Mouse (Mus musculus): ENCODE results near the gene Lsamp. TPM values are rescaled to one million over a fixed set of nuclear protein-coding genes. Genes with fewer than 3 reads are reported as not detected.

Gene Lsamp
- polyA plus RNA-seq, 1 experiment from 2014 or later, result 0.20 TPM

- H3K4me2 ChIP-seq (replicated peaks; ENCODE audit: low read depth, low read length), result no peak overlapping the region
- 71% methylated on average over 6 of the region's 6 CpGs for whole genome bisulfite sequencing
- ATAC-seq (no peak), DNase-seq (ENCODE audit: low spot score) (no peak)
- no peak overlapping the region for H3K4me3 ChIP-seq (ENCODE audit: low read depth, low read length)
- TF ChIP-seq CTCF (IDR thresholded peaks at IDR 0.05) (no peak), EP300 (IDR thresholded peaks at IDR 0.05) (no peak)
- H3K4me1 ChIP-seq (ENCODE audit: insufficient read depth, low read depth, low read length), result no peaks in the 10 kb centered on the region
- no peaks in the 10 kb centered on the region for H3K27me3 ChIP-seq (replicated peaks; ENCODE audit: insufficient read depth, low read length)
- no peaks in the 10 kb centered on the region for H3K9me3 ChIP-seq (ENCODE audit: low read length)
- H3K9ac ChIP-seq (replicated peaks; ENCODE audit: low read depth), result no peak overlapping the region
- no peaks in the 10 kb centered on the region for H3K36me3 ChIP-seq (ENCODE audit: insufficient read depth, low read length)
- no peak overlapping the region for H3K27ac ChIP-seq (ENCODE audit: low read length)
Measured at GRCm38 (mm10) chr16:42149216-42149942, 2165.2 kb downstream of the Lsamp start.

- Histone ChIP-seq H3K4me2 (replicated peaks; ENCODE audit: low read depth, low read length) (peak overlapping the region; percentile 29), H3K27me3 (replicated peaks; ENCODE audit: insufficient read depth, low read length) (no peaks in the 10 kb centered on the region), H3K4me1 (ENCODE audit: insufficient read depth, low read depth, low read length) (no peaks in the 10 kb centered on the region), H3K27ac (ENCODE audit: low read length) (no peak overlapping the region), H3K9me3 (ENCODE audit: low read length) (no peaks in the 10 kb centered on the region), H3K4me3 (ENCODE audit: low read depth, low read length) (no peak overlapping the region), H3K36me3 (ENCODE audit: insufficient read depth, low read length) (no peaks in the 10 kb centered on the region), H3K9ac (replicated peaks; ENCODE audit: low read depth) (no peak overlapping the region)
- DNase-seq (ENCODE audit: low spot score) (peak; percentile 27), ATAC-seq (peak; percentile 16; the same call in 1 of the 2 replicates)
- TF ChIP-seq EP300 (IDR thresholded peaks at IDR 0.05) (no peak), CTCF (IDR thresholded peaks at IDR 0.05) (no peak)
- WGBS, result 10% methylated on average over 8 of the region's 8 CpGs
Measured at GRCm38 (mm10) chr16:42152640-42153039, 2168.5 kb downstream of the Lsamp start.

GRCm38 (mm10) chr16:42157816-42158215 is 2173.7 kb downstream of the Lsamp start:
- Histone ChIP-seq H3K9me3 (ENCODE audit: low read length) (no peaks in the 10 kb centered on the region), H3K4me2 (replicated peaks; ENCODE audit: low read depth, low read length) (no peak overlapping the region), H3K4me3 (ENCODE audit: low read depth, low read length) (no peak overlapping the region), H3K27ac (ENCODE audit: low read length) (no peak overlapping the region), H3K36me3 (ENCODE audit: insufficient read depth, low read length) (no peaks in the 10 kb centered on the region), H3K27me3 (replicated peaks; ENCODE audit: insufficient read depth, low read length) (no peaks in the 10 kb centered on the region), H3K4me1 (ENCODE audit: insufficient read depth, low read depth, low read length) (no peaks in the 10 kb centered on the region), H3K9ac (replicated peaks; ENCODE audit: low read depth) (no peak overlapping the region)
- DNase-seq (ENCODE audit: low spot score) (no peak), ATAC-seq (no peak)
- TF ChIP-seq CTCF (IDR thresholded peaks at IDR 0.05) (no peak), EP300 (IDR thresholded peaks at IDR 0.05) (no peak)
- WGBS, result 64% methylated on average over 9 of the region's 9 CpGs

DNA sequence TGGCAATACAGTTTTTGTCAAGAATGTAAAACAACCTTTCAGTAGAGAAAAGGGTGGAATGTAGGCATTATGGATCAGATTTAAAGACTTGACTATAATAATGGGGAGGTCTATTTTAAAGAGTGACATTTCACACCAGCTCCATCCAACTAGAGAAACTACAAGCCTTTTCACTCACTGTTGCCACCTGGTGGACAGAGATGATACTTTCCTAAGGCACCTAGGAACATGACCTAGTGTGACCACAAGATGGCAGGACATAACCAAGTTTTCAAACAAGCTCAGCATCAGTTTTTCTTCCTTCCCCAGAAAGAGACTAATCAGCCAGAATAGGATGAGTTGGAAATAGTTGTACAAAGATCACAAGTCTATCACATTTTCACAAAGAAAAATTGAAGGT is 2180.8 kb downstream of the Lsamp start:
- Histone ChIP-seq H3K4me3 (ENCODE audit: low read depth, low read length) (no peak overlapping the region), H3K27ac (ENCODE audit: low read length) (no peak overlapping the region), H3K9ac (replicated peaks; ENCODE audit: low read depth) (no peak overlapping the region), H3K4me2 (replicated peaks; ENCODE audit: low read depth, low read length) (no peak overlapping the region), H3K4me1 (ENCODE audit: insufficient read depth, low read depth, low read length) (no peaks in the 10 kb centered on the region), H3K9me3 (ENCODE audit: low read length) (no peaks in the 10 kb centered on the region), H3K36me3 (ENCODE audit: insufficient read depth, low read length) (no peaks in the 10 kb centered on the region), H3K27me3 (replicated peaks; ENCODE audit: insufficient read depth, low read length) (no peaks in the 10 kb centered on the region)
- DNase-seq (ENCODE audit: low spot score) (peak; percentile 88), ATAC-seq (peak; percentile 28)
- TF ChIP-seq EP300 (IDR thresholded peaks at IDR 0.05), result no peak
- peak; percentile 100 for TF ChIP-seq CTCF (IDR thresholded peaks at IDR 0.05)

GRCm38 (mm10) chr16:42168292-42168691 is 2184.1 kb downstream of the Lsamp start:
- Histone ChIP-seq H3K4me1 (ENCODE audit: insufficient read depth, low read depth, low read length) (no peaks in the 10 kb centered on the region), H3K4me3 (ENCODE audit: low read depth, low read length) (no peak overlapping the region), H3K36me3 (ENCODE audit: insufficient read depth, low read length) (no peaks in the 10 kb centered on the region), H3K4me2 (replicated peaks; ENCODE audit: low read depth, low read length) (no peak overlapping the region), H3K27me3 (replicated peaks; ENCODE audit: insufficient read depth, low read length) (no peaks in the 10 kb centered on the region), H3K9ac (replicated peaks; ENCODE audit: low read depth) (no peak overlapping the region), H3K27ac (ENCODE audit: low read length) (no peak overlapping the region), H3K9me3 (ENCODE audit: low read length) (no peaks in the 10 kb centered on the region)
- 64% methylated on average over 9 of the region's 9 CpGs for WGBS
- peak; percentile 66 for DNase-seq (ENCODE audit: low spot score)
- no peak for TF ChIP-seq EP300 (IDR thresholded peaks at IDR 0.05)
- no peak for TF ChIP-seq CTCF (IDR thresholded peaks at IDR 0.05)
- ATAC-seq, result peak; percentile 63

GRCm38 (mm10) chr16:42169447-42170140 is 2185.4 kb downstream of the Lsamp start:
- 21% methylated on average over 8 of the region's 8 CpGs for WGBS
- TF ChIP-seq CTCF (IDR thresholded peaks at IDR 0.05) (peak; percentile 93), EP300 (IDR thresholded peaks at IDR 0.05) (no peak)
- Histone ChIP-seq H3K27ac (ENCODE audit: low read length) (no peak overlapping the region), H3K4me3 (ENCODE audit: low read depth, low read length) (no peak overlapping the region), H3K4me1 (ENCODE audit: insufficient read depth, low read depth, low read length) (no peaks in the 10 kb centered on the region), H3K9ac (replicated peaks; ENCODE audit: low read depth) (no peak overlapping the region), H3K27me3 (replicated peaks; ENCODE audit: insufficient read depth, low read length) (no peaks in the 10 kb centered on the region), H3K36me3 (ENCODE audit: insufficient read depth, low read length) (no peaks in the 10 kb centered on the region), H3K4me2 (replicated peaks; ENCODE audit: low read depth, low read length) (no peak overlapping the region), H3K9me3 (ENCODE audit: low read length) (no peaks in the 10 kb centered on the region)
- peak; percentile 37; the same call in 1 of the 2 replicates for ATAC-seq
- DNase-seq (ENCODE audit: low spot score), result peak; percentile 74
